Mouse (Mus musculus): ENCODE data around the gene Uck2.

Uck2 gene

GRCm38 (mm10) chr1:167285320-167285355 is at the start of gene Uck2:
TSS of gene Uck2 (minus strand) at chr1:167285320.
- DNase-seq (ENCODE audit: low read depth, low spot score) = no peak

GRCm38 (mm10) chr1:167331106-167331505 is 46.0 kb upstream of the Uck2 start:
- DNase-seq (ENCODE audit: low read depth, low spot score) = no peak

GRCm38 (mm10) chr1:167328776-167329175 is 43.7 kb upstream of the Uck2 start:
- DNase-seq (ENCODE audit: low read depth, low spot score) = no peak

- no peak for DNase-seq (ENCODE audit: low read depth, low spot score)
These were observed 36.6 kb upstream of the Uck2 start for GRCm38 (mm10) chr1:167321691-167322090.

- no peak for DNase-seq (ENCODE audit: low read depth, low spot score)
These were observed 28.1 kb upstream of the Uck2 start for GRCm38 (mm10) chr1:167313220-167313619.

GRCm38 (mm10) chr1:167312367-167312766 is 27.2 kb upstream of the Uck2 start:
- DNase-seq (ENCODE audit: low read depth, low spot score) = no peak

- peak; percentile 90 for DNase-seq (ENCODE audit: low read depth, low spot score)
These were observed 23.3 kb upstream of the Uck2 start, which contains the start of gene Tmco1 for GRCm38 (mm10) chr1:167308261-167309054. TSS of gene Tmco1 (plus strand) at chr1:167308378.

- no peak for DNase-seq (ENCODE audit: low read depth, low spot score)
These were observed 22.6 kb upstream of the Uck2 start for GRCm38 (mm10) chr1:167307674-167308073.

- peak; percentile 51 for DNase-seq (ENCODE audit: low read depth, low spot score)
These were observed 21.5 kb upstream of the Uck2 start for GRCm38 (mm10) chr1:167306451-167307240.

GRCm38 (mm10) chr1:167305501-167306137 is 20.5 kb upstream of the Uck2 start:
- DNase-seq (ENCODE audit: low read depth, low spot score) = no peak

GRCm38 (mm10) chr1:167300122-167300521 is 15.0 kb upstream of the Uck2 start:
- DNase-seq (ENCODE audit: low read depth, low spot score) = no peak

GRCm38 (mm10) chr1:167295679-167296402 is 10.7 kb upstream of the Uck2 start:
- DNase-seq (ENCODE audit: low read depth, low spot score) = no peak

- DNase-seq (ENCODE audit: low read depth, low spot score) = no peak
These were observed 7.3 kb upstream of the Uck2 start for GRCm38 (mm10) chr1:167292447-167292846.

GRCm38 (mm10) chr1:167291610-167292009 is 6.5 kb upstream of the Uck2 start:
- DNase-seq (ENCODE audit: low read depth, low spot score) = no peak

GRCm38 (mm10) chr1:167290263-167290592 is 5.1 kb upstream of the Uck2 start:
- DNase-seq (ENCODE audit: low read depth, low spot score) = no peak

GRCm38 (mm10) chr1:167289567-167290262 is 4.6 kb upstream of the Uck2 start:
- no peak for DNase-seq (ENCODE audit: low read depth, low spot score)

- peak; percentile 70 for DNase-seq (ENCODE audit: low read depth, low spot score)
These were observed 3.8 kb upstream of the Uck2 start for GRCm38 (mm10) chr1:167288665-167289538.

- no peak for DNase-seq (ENCODE audit: low read depth, low spot score)
These were observed 2.0 kb upstream of the Uck2 start for GRCm38 (mm10) chr1:167287156-167287555.

GRCm38 (mm10) chr1:167285356-167285755 is 236 bp upstream of the Uck2 start:
- DNase-seq (ENCODE audit: low read depth, low spot score) = no peak

- DNase-seq (ENCODE audit: low read depth, low spot score) = peak; percentile 48
These were observed 242 bp downstream of the Uck2 start for GRCm38 (mm10) chr1:167284837-167285319.

Measured in c-Kit-negative CD71-positive TER-119-positive erythroid progenitor cells, embryonic 14.5 days (primary cell).